Mouse (Mus musculus): ENCODE data around the gene Rabgef1. TPM values are rescaled to one million over a fixed set of nuclear protein-coding genes. Genes with fewer than 3 reads are reported as not detected.

Rabgef1 gene
- 32.8 and 34.6 TPM in 2 replicates for polyA plus RNA-seq (2015; fragmentation: Nextera tagmentation; extraction: Ambion mirVana)

GRCm38 (mm10) chr5:130171423-130171954, at the start of gene Rabgef1:
Gene Rabgef1, plus strand, starts transcription at chr5:130171798.
- H3K9me3 ChIP-seq (replicated peaks) = no peaks in the 10 kb centered on the region
- under 1% methylated on average over 44 of the region's 62 CpGs for WGBS
- H3K4me3 ChIP-seq = peak within 1 kb of the TSS; percentile 91
- peak; percentile 96 for ATAC-seq
- peaks cover 19% of the 10 kb centered on the region for H3K4me1 ChIP-seq
- no peaks in the 10 kb centered on the region for H3K27me3 ChIP-seq
- peak within 1 kb of the TSS; percentile 70 for H3K27ac ChIP-seq
- peak within 1 kb of the TSS; percentile 94 for H3K9ac ChIP-seq
- no peaks in the 10 kb centered on the region for H3K36me3 ChIP-seq (ENCODE audit: poor library complexity, severe bottlenecking)
- H3K4me2 ChIP-seq = peak within 1 kb of the TSS; percentile 68

DNA sequence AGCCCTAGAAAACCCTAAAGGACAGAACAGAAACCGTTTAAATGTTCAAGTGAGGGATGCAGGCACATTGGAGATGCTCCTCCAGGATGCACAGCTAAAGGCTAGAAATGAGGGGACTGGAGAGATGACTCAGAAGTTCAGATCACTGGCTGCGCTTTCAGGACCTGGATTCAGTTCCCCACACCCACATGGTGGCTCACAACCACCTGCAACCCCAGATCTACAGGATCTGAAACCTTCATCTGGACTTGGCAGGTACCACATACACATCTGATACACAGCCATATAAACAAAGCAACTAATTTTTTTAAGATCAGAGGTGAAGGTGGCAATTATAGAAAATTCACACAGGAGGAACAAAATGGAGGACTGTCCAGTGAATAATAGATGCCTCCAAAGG, 49.2 kb upstream of the Rabgef1 start:
- H3K4me3 ChIP-seq = no peak overlapping the region
- 88% methylated on average over 2 of the region's 2 CpGs for WGBS
- H3K4me2 ChIP-seq = no peak overlapping the region
- H3K4me1 ChIP-seq = no peaks in the 10 kb centered on the region
- H3K9ac ChIP-seq = no peak overlapping the region
- H3K36me3 ChIP-seq (ENCODE audit: poor library complexity, severe bottlenecking) = peaks cover 3% of the 10 kb centered on the region; the same call in 1 of the 2 replicates
- no peak for ATAC-seq
- H3K27me3 ChIP-seq = no peaks in the 10 kb centered on the region
- no peak overlapping the region for H3K27ac ChIP-seq
- H3K9me3 ChIP-seq (replicated peaks) = no peaks in the 10 kb centered on the region

DNA sequence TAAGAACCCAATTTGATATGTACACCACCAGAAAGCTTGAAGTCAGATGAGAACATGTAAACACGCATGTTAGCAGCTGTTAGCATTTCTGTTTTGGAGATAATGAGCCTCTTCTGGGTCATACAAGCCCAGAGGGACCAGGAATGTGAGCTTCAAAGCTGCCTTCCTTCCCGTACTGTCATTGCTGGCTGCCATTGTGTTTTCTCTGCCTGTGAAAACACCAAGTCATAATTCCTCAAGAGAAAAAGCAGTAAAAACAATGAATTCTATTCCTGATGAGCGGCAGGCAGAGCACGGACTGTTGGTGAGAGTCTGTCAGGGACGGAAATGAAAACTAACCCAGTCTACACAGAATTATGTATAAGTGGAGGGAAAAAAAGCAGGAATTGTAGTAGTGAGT, 47.3 kb upstream of the Rabgef1 start:
- no peak overlapping the region for H3K27ac ChIP-seq
- H3K27me3 ChIP-seq = no peaks in the 10 kb centered on the region
- H3K9me3 ChIP-seq (replicated peaks) = no peaks in the 10 kb centered on the region
- H3K4me1 ChIP-seq = no peaks in the 10 kb centered on the region
- ATAC-seq = no peak
- H3K4me2 ChIP-seq = no peak overlapping the region
- H3K9ac ChIP-seq = no peak overlapping the region
- peaks cover 3% of the 10 kb centered on the region; the same call in 1 of the 2 replicates for H3K36me3 ChIP-seq (ENCODE audit: poor library complexity, severe bottlenecking)
- no peak overlapping the region for H3K4me3 ChIP-seq
- WGBS = 84% methylated on average over 5 of the region's 5 CpGs

- Histone ChIP-seq H3K4me2 (no peak overlapping the region), H3K36me3 (ENCODE audit: poor library complexity, severe bottlenecking) (peaks cover 11% of the 10 kb centered on the region; the same call in 1 of the 2 replicates), H3K9me3 (replicated peaks) (no peaks in the 10 kb centered on the region), H3K4me1 (no peaks in the 10 kb centered on the region), H3K27me3 (no peaks in the 10 kb centered on the region), H3K4me3 (no peak overlapping the region), H3K27ac (no peak overlapping the region), H3K9ac (no peak overlapping the region)
- WGBS = 85% methylated on average over 10 of the region's 11 CpGs
- ATAC-seq = no peak
Observed at GRCm38 (mm10) chr5:130128686-130129523, 42.7 kb upstream of the Rabgef1 start.

DNA sequence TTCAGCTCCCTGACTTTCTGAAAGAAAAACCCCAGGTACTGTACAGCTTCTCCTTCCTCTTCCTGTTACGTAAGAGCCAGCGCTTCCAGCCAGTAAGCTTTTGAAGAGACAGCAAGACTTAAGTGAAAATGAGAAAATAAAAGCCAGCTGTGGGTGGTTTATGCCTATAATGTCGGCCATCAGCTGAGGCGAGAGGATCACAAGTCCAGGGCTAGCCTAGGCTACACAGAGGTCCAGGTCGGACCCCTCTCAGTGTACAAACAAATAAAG, 42.1 kb upstream of the Rabgef1 start:
- Histone ChIP-seq H3K4me2 (no peak overlapping the region), H3K36me3 (ENCODE audit: poor library complexity, severe bottlenecking) (peaks cover 11% of the 10 kb centered on the region; the same call in 1 of the 2 replicates), H3K27ac (no peak overlapping the region), H3K9me3 (replicated peaks) (no peaks in the 10 kb centered on the region), H3K27me3 (no peaks in the 10 kb centered on the region), H3K4me1 (no peaks in the 10 kb centered on the region), H3K9ac (no peak overlapping the region), H3K4me3 (no peak overlapping the region)
- 94% methylated on average over 5 of the region's 5 CpGs for WGBS
- no peak for ATAC-seq

DNA sequence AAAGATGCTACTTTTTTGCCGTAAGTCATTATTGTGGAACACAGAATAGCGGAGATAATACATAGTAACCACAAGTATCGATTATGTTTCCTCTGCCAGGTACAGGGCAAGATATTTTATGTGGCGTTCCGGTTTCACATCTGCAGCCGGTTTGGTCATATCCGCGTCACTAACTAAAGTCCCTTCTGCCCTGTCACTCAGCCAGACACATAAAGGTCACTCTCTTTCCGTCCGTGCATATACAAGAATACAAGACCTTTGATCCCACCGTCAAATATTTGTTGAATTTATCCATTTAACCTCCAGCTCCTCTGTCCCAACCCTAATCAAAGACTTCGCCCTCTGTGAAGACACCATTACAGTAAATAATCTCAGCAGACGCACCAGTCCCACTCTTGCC, 35.0 kb upstream of the Rabgef1 start:
- ATAC-seq = no peak
- no peaks in the 10 kb centered on the region for H3K4me1 ChIP-seq
- H3K9me3 ChIP-seq (replicated peaks) = no peaks in the 10 kb centered on the region
- no peak overlapping the region for H3K4me2 ChIP-seq
- H3K27ac ChIP-seq = no peak overlapping the region
- no peaks in the 10 kb centered on the region for H3K27me3 ChIP-seq
- peaks cover 20% of the 10 kb centered on the region for H3K36me3 ChIP-seq (ENCODE audit: poor library complexity, severe bottlenecking)
- H3K9ac ChIP-seq = no peak overlapping the region
- no peak overlapping the region for H3K4me3 ChIP-seq
- 95% methylated on average over 13 of the region's 13 CpGs for WGBS

GRCm38 (mm10) chr5:130139393-130139792, 32.2 kb upstream of the Rabgef1 start:
- peaks cover 5% of the 10 kb centered on the region; the same call in 1 of the 2 replicates for H3K4me1 ChIP-seq
- WGBS = 31% methylated on average over 8 of the region's 8 CpGs
- no peak overlapping the region for H3K4me3 ChIP-seq
- no peak overlapping the region for H3K27ac ChIP-seq
- H3K36me3 ChIP-seq (ENCODE audit: poor library complexity, severe bottlenecking) = peaks cover 20% of the 10 kb centered on the region
- H3K9me3 ChIP-seq (replicated peaks) = no peaks in the 10 kb centered on the region
- H3K27me3 ChIP-seq = no peaks in the 10 kb centered on the region
- ATAC-seq = 0 out of 2 replicates have a peak, but pooled peaks have one; percentile 12
- no peak overlapping the region for H3K4me2 ChIP-seq
- H3K9ac ChIP-seq = no peak overlapping the region

DNA sequence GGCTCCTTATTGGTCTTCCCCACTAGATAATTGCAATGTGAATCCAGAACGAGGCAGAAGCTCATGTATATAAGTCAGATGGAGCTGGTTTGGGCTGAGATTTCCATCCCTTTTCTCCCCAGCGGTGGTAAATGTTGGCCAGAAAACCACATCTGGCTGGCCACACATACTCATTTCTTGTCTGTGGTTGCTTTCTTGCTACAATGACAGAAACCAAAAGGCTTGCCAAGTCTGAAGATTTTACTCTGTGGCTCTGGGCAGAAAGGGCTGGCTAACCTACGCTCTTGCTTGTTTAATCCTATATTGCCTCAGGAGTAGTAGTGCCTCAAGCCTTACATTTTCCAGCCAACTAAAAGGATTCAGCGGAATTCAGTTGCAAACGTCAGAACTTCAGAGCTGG, 30.5 kb upstream of the Rabgef1 start:
- H3K9ac ChIP-seq = no peak overlapping the region
- no peak for ATAC-seq

GRCm38 (mm10) chr5:130142041-130142440, 29.6 kb upstream of the Rabgef1 start:
- H3K4me3 ChIP-seq = no peak overlapping the region
- no peak overlapping the region for H3K9ac ChIP-seq
- no peaks in the 10 kb centered on the region for H3K27me3 ChIP-seq
- no peak for ATAC-seq
- no peak overlapping the region for H3K27ac ChIP-seq
- H3K36me3 ChIP-seq (ENCODE audit: poor library complexity, severe bottlenecking) = 0 out of 2 replicates have a peak, but pooled peaks cover under 1% of the 10 kb centered on the region
- H3K4me2 ChIP-seq = no peak overlapping the region
- H3K4me1 ChIP-seq = peaks cover 16% of the 10 kb centered on the region
- no peaks in the 10 kb centered on the region for H3K9me3 ChIP-seq (replicated peaks)
- WGBS = 72% methylated on average over 4 of the region's 4 CpGs

More for the DNA sequence above, 30.5 kb upstream of the Rabgef1 start:
- Histone ChIP-seq H3K4me2 (no peak overlapping the region), H3K36me3 (ENCODE audit: poor library complexity, severe bottlenecking) (peaks cover 9% of the 10 kb centered on the region), H3K27me3 (no peaks in the 10 kb centered on the region), H3K4me1 (peaks cover 16% of the 10 kb centered on the region), H3K9me3 (replicated peaks) (no peaks in the 10 kb centered on the region), H3K4me3 (no peak overlapping the region), H3K27ac (no peak overlapping the region)
- WGBS = 85% methylated on average over 5 of the region's 5 CpGs

DNA sequence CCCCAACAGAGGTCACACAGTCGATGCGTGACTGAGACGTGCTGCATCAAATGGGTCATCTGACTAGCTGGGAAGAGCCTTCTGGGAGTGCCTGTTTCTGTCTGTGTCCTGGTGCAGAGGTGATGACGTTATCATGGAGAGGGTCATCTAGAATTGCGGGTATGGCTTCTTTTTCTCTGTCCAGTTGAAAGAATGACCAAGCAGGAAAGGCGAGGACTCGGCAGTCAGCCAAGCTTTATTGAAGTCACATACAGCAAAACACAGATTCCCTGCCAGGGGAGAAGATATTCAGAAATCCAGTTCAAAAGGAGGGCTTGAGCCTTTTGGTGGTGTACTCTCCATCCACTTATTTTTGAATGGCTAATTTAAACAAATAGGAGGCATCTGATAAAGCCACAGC, 28.5 kb upstream of the Rabgef1 start:
- Histone ChIP-seq H3K27me3 (no peaks in the 10 kb centered on the region), H3K36me3 (ENCODE audit: poor library complexity, severe bottlenecking) (no peaks in the 10 kb centered on the region), H3K4me1 (peaks cover 16% of the 10 kb centered on the region), H3K4me2 (no peak overlapping the region), H3K9ac (no peak overlapping the region), H3K27ac (no peak overlapping the region), H3K4me3 (no peak overlapping the region), H3K9me3 (replicated peaks) (no peaks in the 10 kb centered on the region)
- 92% methylated on average over 7 of the region's 7 CpGs for WGBS
- ATAC-seq = no peak

DNA sequence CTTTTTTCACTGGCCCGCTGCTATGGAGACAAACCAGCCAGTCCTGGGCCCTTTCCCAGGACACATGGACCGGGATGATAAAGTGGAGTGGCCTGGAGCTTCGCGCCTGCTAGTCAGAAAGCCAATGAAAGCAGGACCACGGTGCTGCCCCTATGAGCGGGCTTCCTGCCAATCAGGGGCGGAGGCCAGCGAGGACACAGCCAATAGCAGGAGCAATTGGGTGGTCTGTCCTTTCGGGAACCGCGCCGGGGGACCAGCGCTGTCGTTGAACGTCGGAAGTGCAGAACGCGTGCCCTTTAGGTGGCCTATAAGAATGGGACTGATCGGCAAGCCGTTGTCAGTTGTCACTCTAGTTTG, 27.6 kb upstream of the Rabgef1 start:
- Histone ChIP-seq H3K4me1 (peaks cover 16% of the 10 kb centered on the region), H3K4me3 (peak overlapping the region; percentile 67), H3K27me3 (no peaks in the 10 kb centered on the region), H3K27ac (peak overlapping the region; percentile 60), H3K4me2 (peak overlapping the region; percentile 84), H3K36me3 (ENCODE audit: poor library complexity, severe bottlenecking) (0 out of 2 replicates have a peak, but pooled peaks cover 5% of the 10 kb centered on the region), H3K9me3 (replicated peaks) (no peaks in the 10 kb centered on the region), H3K9ac (peak overlapping the region; percentile 56)
- 1% methylated on average over 20 of the region's 20 CpGs for WGBS
- ATAC-seq = peak; percentile 54

DNA sequence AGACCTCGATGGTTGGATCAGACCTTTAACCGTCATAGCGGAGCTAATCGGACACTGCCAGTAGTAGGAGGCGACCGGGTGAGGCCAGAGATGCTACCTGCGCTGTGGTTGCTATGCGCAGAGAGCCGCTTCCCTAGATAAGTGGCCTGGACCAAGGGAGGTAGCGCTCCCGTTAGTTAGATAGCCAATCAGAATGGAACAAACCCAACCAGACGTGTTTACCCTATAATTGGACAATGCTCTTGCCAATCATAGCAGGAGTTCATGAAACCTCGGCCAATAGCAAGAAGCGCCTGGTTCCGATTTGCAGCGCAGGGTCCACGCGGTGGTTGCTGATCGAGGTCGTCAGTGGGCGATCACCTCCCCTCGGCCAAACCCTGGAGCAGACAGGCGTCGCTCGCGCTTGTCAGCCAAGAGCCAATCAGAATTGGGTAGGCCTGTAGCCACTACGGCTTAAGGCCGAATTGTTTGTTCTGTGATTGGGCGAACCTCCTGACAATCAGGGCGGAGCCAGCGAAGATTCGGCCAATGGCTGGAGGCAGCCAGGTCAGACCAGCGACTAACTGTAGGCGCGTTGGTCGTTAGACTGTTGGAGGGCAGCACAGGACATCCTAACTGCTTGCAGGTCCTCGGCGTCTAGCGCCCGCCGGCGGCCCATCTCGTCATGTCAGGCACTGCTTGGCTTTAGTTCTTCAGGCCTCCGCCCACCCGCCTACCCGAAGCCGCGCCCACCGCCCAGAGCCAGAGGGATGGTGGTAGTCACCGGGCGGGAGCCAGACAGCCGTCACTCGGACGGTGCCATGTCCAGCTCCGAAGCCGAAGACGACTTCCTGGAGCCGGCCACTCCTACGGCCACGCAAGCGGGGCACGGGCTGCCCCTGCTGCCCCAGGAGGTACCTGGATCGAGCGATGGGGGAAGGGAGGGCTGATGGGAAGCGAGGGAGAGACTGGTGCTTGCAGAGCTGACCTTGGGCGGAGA, 27.0 kb upstream of the Rabgef1 start, which contains the start of gene Kctd7:
Kctd7 (plus strand) TSS at position 528 of the 979 bp plus-strand sequence.
- Histone ChIP-seq H3K36me3 (ENCODE audit: poor library complexity, severe bottlenecking) (0 out of 2 replicates have a peak, but pooled peaks cover 6% of the 10 kb centered on the region), H3K27me3 (no peaks in the 10 kb centered on the region), H3K4me3 (peak within 1 kb of the TSS; percentile 67), H3K27ac (peak within 1 kb of the TSS; percentile 60), H3K4me1 (peaks cover 16% of the 10 kb centered on the region), H3K9ac (peak within 1 kb of the TSS; percentile 87), H3K9me3 (replicated peaks) (no peaks in the 10 kb centered on the region), H3K4me2 (peak within 1 kb of the TSS; percentile 84)
- peak; percentile 98 for ATAC-seq
- WGBS = under 1% methylated on average over 66 of the region's 66 CpGs
